Mouse (Mus musculus) midbrain, postnatal 0 days (tissue): ENCODE measurements around the gene Tuft1. TPM values are rescaled to one million over a fixed set of nuclear protein-coding genes. Genes with fewer than 3 reads are reported as not detected.
A peak's percentile ranks its signal among the peaks of the same experiment; 100 is the strongest.
"Not testable (repeated sequence)": the region's sequence is repeated elsewhere in the genome, so short reads cannot be mapped to it uniquely, and the experiment has no call there.

Experiments used
- ATAC-seq: fragments of 200-750 bp; cut with Nextera tagmentation; 2 replicates; pipeline ENCODE4 v1.8.0; 2017; ENCODE audit warnings: moderate number of reproducible peaks, mild to moderate bottlenecking, moderate TSS enrichment, moderate library complexity; ENCODE audit not compliant: low FRiP score
- DNase-seq: peaks from one replicate; pipeline ENCODE4 v3.0.0-alpha.2; 2015; ENCODE audit warnings: low spot score
- H3K27ac ChIP-seq: fragments of 300-500 bp; sonication (generic); 2 replicates; pipeline ENCODE4 v1.5.1; 2014; ENCODE audit warnings: low read depth, mild to moderate bottlenecking, low read length, mixed read lengths
- H3K27me3 ChIP-seq: fragments of 300-500 bp; sonication (generic); 2 replicates; pipeline ENCODE4 v1.6.1; 2014; ENCODE audit warnings: low read length, control low read depth, mixed read lengths; ENCODE audit not compliant: insufficient read depth
- H3K36me3 ChIP-seq: fragments of 300-500 bp; sonication (generic); 2 replicates; pipeline ENCODE4 v1.6.1; 2014; ENCODE audit warnings: low read length, control low read depth, mixed read lengths; ENCODE audit not compliant: insufficient read depth
- H3K4me1 ChIP-seq: fragments of 300-500 bp; sonication (generic); 2 replicates; pipeline ENCODE4 v1.6.1; 2014; ENCODE audit warnings: mild to moderate bottlenecking, control low read depth, antibody characterized with exemption, low read length, mixed read lengths; ENCODE audit not compliant: insufficient read depth
- H3K4me2 ChIP-seq: fragments of 300-500 bp; sonication (generic); 2 replicates; pipeline ENCODE4 v1.6.1; 2014; ENCODE audit warnings: low read depth, mild to moderate bottlenecking, low read length, mixed read lengths; ENCODE audit not compliant: poor library complexity, severe bottlenecking
- H3K4me3 ChIP-seq: fragments of 300-500 bp; sonication (generic); 2 replicates; pipeline ENCODE4 v1.5.1; 2014; ENCODE audit warnings: low read depth, mild to moderate bottlenecking, low read length, moderate library complexity
- H3K9ac ChIP-seq: fragments of 300-500 bp; sonication (generic); replicated peaks from 2 replicates; pipeline ENCODE4 v1.6.1; 2014; ENCODE audit warnings: mild to moderate bottlenecking, low read length, moderate library complexity, mixed read lengths; ENCODE audit not compliant: poor library complexity, severe bottlenecking
- H3K9me3 ChIP-seq: fragments of 300-500 bp; sonication (generic); 2 replicates; pipeline ENCODE4 v1.6.1; 2016; ENCODE audit warnings: low read length, control low read depth
- CTCF ChIP-seq: IDR thresholded peaks from 2 replicates; pipeline ENCODE4 v1.5.1; 2016; ENCODE audit warnings: antibody characterized with exemption, mild to moderate bottlenecking
- WGBS: fragments of 180-500 bp; shearing (Covaris S2); extraction: QIAGEN DNeasy Blood & Tissue Kit; methylation state at CpG from one replicate; pipeline ENCODE4 v1.1.7; 2014; 5-methylcytosine and 5-hydroxymethylcytosine counted together
- polyA plus RNA-seq: library from polyadenylated mRNA; unstranded; fragments of >200 nt; fragmentation: Nextera tagmentation; extraction: Ambion mirVana; gene quantifications from 2 replicates; pipeline ENCODE4 v1.2.1, GENCODE M21; 2015
- total RNA-seq: library from RNA; depleted of rRNA; stranded (reverse); fragments of >200 nt; gene quantifications from 2 replicates; pipeline ENCODE4 v1.2.3, GENCODE M21; 2014

Tuft1 gene
- total and polyA plus RNA-seq, 2 experiments from 2014 or later: 5.9 to 11.1 TPM

DNA sequence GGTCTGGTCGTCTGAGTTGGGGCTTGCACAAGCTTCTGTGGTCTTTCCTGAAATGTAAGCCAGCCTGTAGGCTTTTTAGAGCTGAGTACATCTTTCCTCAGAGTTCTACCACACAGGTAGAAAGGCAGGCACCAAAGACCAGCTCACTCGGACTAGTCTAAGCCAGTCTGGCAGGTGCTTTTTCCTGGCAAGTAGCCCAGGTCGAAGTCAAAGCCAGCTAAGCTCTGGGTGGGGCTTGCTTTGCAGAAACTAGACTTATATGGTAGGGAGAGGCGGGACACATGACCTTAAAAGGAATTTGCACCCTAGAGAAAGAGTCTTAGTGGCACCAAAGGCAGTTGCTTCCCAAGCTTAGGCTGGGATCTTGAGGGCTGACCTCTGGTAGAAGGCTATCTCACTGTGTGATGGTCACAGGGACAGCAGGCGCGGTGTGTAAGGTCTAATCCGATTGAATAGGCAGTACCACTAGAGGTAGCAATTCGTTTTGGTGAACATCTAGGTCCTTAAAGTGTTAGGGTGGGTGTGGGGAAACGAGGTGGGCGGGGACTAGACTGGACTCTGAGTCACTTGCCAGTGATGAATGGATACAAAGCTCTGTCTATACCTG is 573 bp upstream of the Tuft1 start:
- peak overlapping the region; percentile 19 for H3K4me3 ChIP-seq
- H3K9me3 ChIP-seq, H3K36me3 ChIP-seq, H3K4me1 ChIP-seq, H3K9ac ChIP-seq, H3K27ac ChIP-seq, H3K27me3 ChIP-seq: not testable (repeated sequence)
- peak; percentile 24 for TF ChIP-seq CTCF
- H3K4me2 ChIP-seq: peak overlapping the region; percentile 41; the same call in 1 of the 2 replicates
- DNase-seq (peak; percentile 5), ATAC-seq (peak; percentile 74)
- 39% methylated on average over 7 of the region's 10 CpGs for WGBS

DNA sequence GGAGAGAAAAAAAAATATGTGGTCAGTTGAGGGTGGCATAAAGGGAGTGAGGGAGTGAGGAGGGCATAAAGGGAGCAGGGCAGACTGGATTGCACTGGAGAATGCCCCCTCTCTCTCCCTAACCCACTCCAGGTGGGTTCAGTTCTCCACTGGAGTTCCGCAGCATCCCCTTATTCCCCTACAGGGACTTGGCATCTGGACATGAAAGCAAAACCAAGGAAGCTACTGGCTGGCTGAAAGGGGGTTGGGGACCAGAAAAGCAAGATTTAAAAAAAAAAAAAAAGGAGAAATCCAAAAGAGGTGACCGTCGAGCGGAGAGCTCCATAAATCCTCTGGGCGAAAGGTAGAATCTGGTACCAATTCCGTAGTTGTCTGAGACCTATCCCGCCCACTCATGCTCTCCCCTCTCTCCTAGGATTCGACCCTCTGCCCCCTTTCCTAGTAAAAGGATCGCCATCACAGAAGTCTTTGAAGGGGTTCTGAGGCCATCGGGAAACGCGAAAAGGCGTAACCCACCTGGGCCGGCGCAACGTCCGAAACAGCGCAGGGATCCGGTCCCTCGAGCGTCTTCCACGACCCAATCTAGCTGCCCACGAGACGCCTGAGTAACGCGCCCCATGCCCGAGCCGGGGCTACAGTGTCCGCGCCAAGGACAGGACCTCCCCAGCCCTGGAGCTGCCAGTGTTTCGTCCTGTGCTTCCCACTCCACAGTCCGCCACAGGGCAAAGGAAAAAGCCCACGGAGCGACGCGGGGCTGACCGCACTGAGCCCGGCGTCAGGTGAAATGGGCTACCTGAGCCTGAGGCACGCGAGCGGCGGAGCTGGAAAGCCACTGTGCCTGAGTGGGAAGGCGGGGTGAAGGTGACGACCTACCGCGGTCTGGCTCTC is 576 bp downstream of the Tuft1 start:
- H3K9ac ChIP-seq: not testable (repeated sequence)
- ATAC-seq: peak; percentile 68
- peak overlapping the region; percentile 47 for H3K4me2 ChIP-seq

DNA sequence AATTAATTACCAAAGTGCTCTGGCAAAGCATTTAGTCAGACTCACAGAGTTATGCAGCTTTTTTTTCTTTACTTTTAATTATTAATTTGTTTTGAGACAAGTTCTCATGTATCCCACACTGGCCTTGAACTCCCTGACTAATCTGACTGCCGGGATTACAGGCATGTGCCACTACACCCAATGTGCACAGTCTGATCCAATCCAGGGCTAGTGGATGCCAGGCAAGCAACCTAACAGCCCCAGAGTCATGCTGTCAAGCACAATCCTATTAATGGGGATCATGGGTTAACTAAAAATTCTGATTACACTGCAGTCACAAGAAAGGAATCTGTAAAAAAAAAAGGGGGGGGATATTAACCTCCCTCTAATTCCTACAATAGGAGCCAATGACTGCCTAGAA is 4.7 kb downstream of the Tuft1 start:
- H3K27ac ChIP-seq, H3K27me3 ChIP-seq, ATAC-seq, DNase-seq, H3K4me3 ChIP-seq, H3K4me2 ChIP-seq, H3K9me3 ChIP-seq, H3K4me1 ChIP-seq, H3K36me3 ChIP-seq, H3K9ac ChIP-seq: not testable (repeated sequence)
- WGBS: 40% methylated on average over 1 of the region's 1 CpGs

More for the DNA sequence above, 576 bp downstream of the Tuft1 start:
- DNase-seq, H3K36me3 ChIP-seq, H3K27ac ChIP-seq, H3K4me1 ChIP-seq, H3K9me3 ChIP-seq, H3K27me3 ChIP-seq: not testable (repeated sequence)
- WGBS: 3% methylated on average over 22 of the region's 47 CpGs
- H3K4me3 ChIP-seq: peak overlapping the region; percentile 37

DNA sequence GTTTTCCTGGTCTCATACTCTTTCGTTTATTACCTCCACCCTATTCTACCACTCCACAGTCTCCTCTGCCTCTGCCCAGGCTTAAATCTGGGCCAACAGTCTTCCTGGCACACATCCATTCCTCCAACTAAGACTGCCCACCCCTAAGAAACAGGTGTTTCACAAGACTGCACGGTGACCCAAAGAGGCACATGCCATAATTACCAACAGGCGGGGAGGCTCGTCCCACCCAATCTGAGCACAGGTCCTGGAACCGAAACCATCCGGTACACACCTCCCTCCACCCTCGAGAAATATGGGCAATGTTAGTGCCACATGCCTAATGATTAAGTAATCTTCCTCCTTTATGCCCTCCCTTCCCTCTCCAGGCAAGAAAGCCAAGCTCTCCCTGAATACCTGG is 8.3 kb downstream of the Tuft1 start:
- Histone ChIP-seq H3K27ac (no peak overlapping the region), H3K27me3 (no peaks in the 10 kb centered on the region), H3K4me3 (no peak overlapping the region), H3K4me1 (no peaks in the 10 kb centered on the region), H3K9ac (no peak overlapping the region), H3K4me2 (no peak overlapping the region), H3K36me3 (no peaks in the 10 kb centered on the region), H3K9me3 (no peaks in the 10 kb centered on the region)
- TF ChIP-seq CTCF: no peak
- ATAC-seq: no peak
- WGBS: 89% methylated on average over 7 of the region's 7 CpGs
- no peak for DNase-seq

DNA sequence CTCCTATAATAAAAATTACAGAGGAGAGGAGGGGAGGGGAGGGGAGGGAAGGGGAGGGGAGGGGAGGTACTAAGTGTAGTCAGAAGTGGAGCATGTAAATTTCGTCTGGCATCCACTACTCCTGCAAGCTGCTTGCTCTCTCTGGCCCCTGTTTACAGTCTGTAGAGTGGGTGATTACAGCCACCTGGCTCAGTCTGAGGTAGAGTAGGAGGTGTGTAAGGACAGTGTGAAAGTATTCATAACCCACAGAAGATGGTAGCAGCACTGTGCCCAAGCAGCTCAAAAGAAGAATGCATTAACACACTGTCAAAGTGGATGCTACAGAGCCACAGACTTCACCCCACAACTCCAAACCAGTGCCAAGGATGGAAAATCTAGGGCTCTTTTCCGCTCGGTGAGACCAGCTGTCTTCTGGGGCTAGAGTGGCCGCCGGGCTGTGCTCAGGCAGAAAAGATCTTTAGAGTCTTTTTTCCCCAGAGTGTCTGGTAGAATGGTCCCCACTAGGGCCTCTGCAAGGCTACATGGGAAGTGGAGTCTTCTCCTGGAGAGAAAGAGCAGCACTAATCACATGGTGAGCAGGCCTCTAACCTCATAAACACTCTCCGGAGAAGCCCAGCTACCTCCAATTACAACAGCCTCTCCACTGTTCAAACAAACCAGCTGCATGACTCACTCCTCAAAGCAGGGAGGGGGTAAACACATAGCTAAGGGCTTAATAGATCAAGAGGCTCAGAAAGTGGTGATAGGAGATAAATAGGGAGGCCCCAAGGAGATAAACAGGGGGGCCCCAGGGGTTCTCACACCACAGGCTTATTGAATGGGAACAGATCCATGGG is 9.7 kb downstream of the Tuft1 start:
- no peaks in the 10 kb centered on the region for H3K9me3 ChIP-seq
- DNase-seq (peak; percentile 24), ATAC-seq (no peak)
- TF ChIP-seq CTCF: no peak
- no peak overlapping the region for H3K9ac ChIP-seq
- H3K4me1 ChIP-seq: no peaks in the 10 kb centered on the region
- H3K4me2 ChIP-seq: no peak overlapping the region
- no peaks in the 10 kb centered on the region for H3K27me3 ChIP-seq
- no peak overlapping the region for H3K4me3 ChIP-seq
- no peaks in the 10 kb centered on the region for H3K36me3 ChIP-seq
- 46% methylated on average over 6 of the region's 6 CpGs for WGBS
- no peak overlapping the region for H3K27ac ChIP-seq

DNA sequence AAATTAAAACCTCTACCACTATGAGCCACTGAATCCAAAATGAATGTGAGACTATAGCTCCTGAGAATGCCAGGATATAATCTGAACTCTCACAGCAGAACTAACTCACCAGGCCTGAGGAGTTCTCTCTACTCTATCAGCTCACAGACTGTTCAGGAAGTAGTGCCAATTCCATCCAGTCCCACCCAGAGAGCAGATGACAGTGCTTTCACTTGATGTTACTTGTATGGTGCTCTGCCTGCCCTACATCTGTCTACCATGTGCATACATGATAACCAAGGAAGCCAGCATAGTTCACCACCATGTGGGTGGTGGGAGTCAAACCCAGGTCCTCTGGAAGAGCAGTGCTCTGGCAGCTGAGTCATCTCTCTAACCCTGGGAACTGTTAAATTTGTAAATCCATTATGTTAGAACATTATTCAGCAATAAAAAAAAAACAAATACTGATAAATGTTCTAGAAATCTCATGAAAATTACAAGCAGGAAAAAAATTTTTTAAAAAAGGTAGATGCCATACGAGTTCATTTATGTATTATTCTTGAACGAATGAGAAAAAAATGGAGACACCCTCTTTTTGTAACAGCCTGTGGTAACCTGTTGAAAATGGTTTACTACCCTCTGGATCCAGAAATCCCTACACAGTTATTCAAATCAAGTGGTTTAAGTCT is 16.0 kb downstream of the Tuft1 start, which contains the start of gene Gm10972:
Gm10972 (plus strand) TSS at position 618 of the 668 bp plus-strand sequence.
- not testable (repeated sequence) for H3K9ac ChIP-seq, H3K4me1 ChIP-seq, H3K4me3 ChIP-seq, H3K4me2 ChIP-seq, H3K27me3 ChIP-seq, H3K27ac ChIP-seq, H3K36me3 ChIP-seq, H3K9me3 ChIP-seq, ATAC-seq, DNase-seq
- WGBS: 90% methylated on average over 2 of the region's 2 CpGs
